Mouse (Mus musculus): ENCODE results near the gene Glt28d2. TPM values are rescaled to one million over a fixed set of nuclear protein-coding genes. Genes with fewer than 3 reads are reported as not detected.

The Glt28d2 gene
- polyA plus RNA-seq, 1 experiment from 2014 or later = 1.3 TPM

- Histone ChIP-seq H3K36me3 (no peaks in the 10 kb centered on the region), H3K4me1 (peaks cover 2% of the 10 kb centered on the region; the same call in 1 of the 2 replicates), H3K27ac (no peak overlapping the region), H3K9me3 (0 out of 2 replicates have a peak, but pooled peaks cover 3% of the 10 kb centered on the region), H3K9ac (no peak overlapping the region), H3K27me3 (no peaks in the 10 kb centered on the region), H3K4me2 (replicated peaks) (no peak overlapping the region), H3K4me3 (no peak overlapping the region)
- no peak for ATAC-seq (ENCODE audit: insufficient number of reproducible peaks, insufficient read depth, low FRiP score, low TSS enrichment)
- 88% methylated on average over 6 of the region's 6 CpGs for WGBS
Observed at GRCm38 (mm10) chr3:85845341-85845740, 42.0 kb downstream of the Glt28d2 start.

- H3K9me3 ChIP-seq = 0 out of 2 replicates have a peak, but pooled peaks cover 3% of the 10 kb centered on the region
- H3K4me2 ChIP-seq (replicated peaks) = no peak overlapping the region
- no peaks in the 10 kb centered on the region for H3K27me3 ChIP-seq
- peaks cover 2% of the 10 kb centered on the region; the same call in 1 of the 2 replicates for H3K4me1 ChIP-seq
- H3K27ac ChIP-seq = peak overlapping the region; percentile 55
- H3K9ac ChIP-seq = no peak overlapping the region
- no peaks in the 10 kb centered on the region for H3K36me3 ChIP-seq
- no peak overlapping the region for H3K4me3 ChIP-seq
- no peak for ATAC-seq (ENCODE audit: insufficient number of reproducible peaks, insufficient read depth, low FRiP score, low TSS enrichment)
Observed at GRCm38 (mm10) chr3:85842881-85843218, 44.5 kb downstream of the Glt28d2 start.

GRCm38 (mm10) chr3:85842177-85842880 lies 45.0 kb downstream of the Glt28d2 start:
- no peak for ATAC-seq (ENCODE audit: insufficient number of reproducible peaks, insufficient read depth, low FRiP score, low TSS enrichment)
- no peak overlapping the region for H3K4me2 ChIP-seq (replicated peaks)
- no peaks in the 10 kb centered on the region for H3K36me3 ChIP-seq
- H3K9ac ChIP-seq = no peak overlapping the region
- H3K27ac ChIP-seq = peak overlapping the region; percentile 55
- no peak overlapping the region for H3K4me3 ChIP-seq
- H3K4me1 ChIP-seq = peaks cover 2% of the 10 kb centered on the region; the same call in 1 of the 2 replicates
- H3K27me3 ChIP-seq = no peaks in the 10 kb centered on the region
- WGBS = 43% methylated on average over 9 of the region's 9 CpGs
- 0 out of 2 replicates have a peak, but pooled peaks cover 3% of the 10 kb centered on the region for H3K9me3 ChIP-seq

GRCm38 (mm10) chr3:85841454-85842176 lies 45.7 kb downstream of the Glt28d2 start:
- peak overlapping the region; percentile 55 for H3K27ac ChIP-seq
- no peak overlapping the region for H3K4me3 ChIP-seq
- H3K4me1 ChIP-seq = peaks cover 2% of the 10 kb centered on the region; the same call in 1 of the 2 replicates
- H3K9me3 ChIP-seq = 0 out of 2 replicates have a peak, but pooled peaks cover 3% of the 10 kb centered on the region
- H3K36me3 ChIP-seq = no peaks in the 10 kb centered on the region
- no peak for ATAC-seq (ENCODE audit: insufficient number of reproducible peaks, insufficient read depth, low FRiP score, low TSS enrichment)
- no peaks in the 10 kb centered on the region for H3K27me3 ChIP-seq
- WGBS = 36% methylated on average over 2 of the region's 2 CpGs
- no peak overlapping the region for H3K4me2 ChIP-seq (replicated peaks)
- H3K9ac ChIP-seq = no peak overlapping the region

- no peaks in the 10 kb centered on the region for H3K4me1 ChIP-seq
- no peak overlapping the region for H3K27ac ChIP-seq
- H3K9me3 ChIP-seq = no peaks in the 10 kb centered on the region
- no peaks in the 10 kb centered on the region for H3K36me3 ChIP-seq
- no peak overlapping the region for H3K4me2 ChIP-seq (replicated peaks)
- H3K4me3 ChIP-seq = no peak overlapping the region
- WGBS = 61% methylated on average over 1 of the region's 1 CpGs
- ATAC-seq (ENCODE audit: insufficient number of reproducible peaks, insufficient read depth, low FRiP score, low TSS enrichment) = no peak
- H3K9ac ChIP-seq = no peak overlapping the region
- no peaks in the 10 kb centered on the region for H3K27me3 ChIP-seq
Observed at GRCm38 (mm10) chr3:85833627-85834026, 53.7 kb downstream of the Glt28d2 start.

- H3K36me3 ChIP-seq = no peaks in the 10 kb centered on the region
- H3K4me3 ChIP-seq = no peak overlapping the region
- no peak for ATAC-seq (ENCODE audit: insufficient number of reproducible peaks, insufficient read depth, low FRiP score, low TSS enrichment)
- H3K9ac ChIP-seq = no peak overlapping the region
- H3K27ac ChIP-seq = no peak overlapping the region
- H3K4me1 ChIP-seq = no peaks in the 10 kb centered on the region
- H3K4me2 ChIP-seq (replicated peaks) = no peak overlapping the region
- no peaks in the 10 kb centered on the region for H3K27me3 ChIP-seq
- 81% methylated on average over 10 of the region's 10 CpGs for WGBS
- H3K9me3 ChIP-seq = no peaks in the 10 kb centered on the region
Observed at GRCm38 (mm10) chr3:85832490-85833155, 54.7 kb downstream of the Glt28d2 start.

GRCm38 (mm10) chr3:85831785-85832184 lies 55.5 kb downstream of the Glt28d2 start:
- 75% methylated on average over 1 of the region's 1 CpGs for WGBS
- Histone ChIP-seq H3K27ac (no peak overlapping the region), H3K4me2 (replicated peaks) (no peak overlapping the region), H3K9ac (no peak overlapping the region), H3K9me3 (no peaks in the 10 kb centered on the region), H3K27me3 (no peaks in the 10 kb centered on the region), H3K4me3 (no peak overlapping the region), H3K4me1 (no peaks in the 10 kb centered on the region; the same call in 1 of the 2 replicates), H3K36me3 (no peaks in the 10 kb centered on the region)
- ATAC-seq (ENCODE audit: insufficient number of reproducible peaks, insufficient read depth, low FRiP score, low TSS enrichment) = no peak

GRCm38 (mm10) chr3:85829047-85829446 lies 58.3 kb downstream of the Glt28d2 start:
- no peak overlapping the region for H3K27ac ChIP-seq
- 61% methylated on average over 4 of the region's 4 CpGs for WGBS
- H3K4me2 ChIP-seq (replicated peaks) = no peak overlapping the region
- H3K4me1 ChIP-seq = no peaks in the 10 kb centered on the region; the same call in 1 of the 2 replicates
- H3K36me3 ChIP-seq = no peaks in the 10 kb centered on the region
- ATAC-seq (ENCODE audit: insufficient number of reproducible peaks, insufficient read depth, low FRiP score, low TSS enrichment) = no peak
- H3K4me3 ChIP-seq = no peak overlapping the region
- no peaks in the 10 kb centered on the region for H3K9me3 ChIP-seq
- H3K9ac ChIP-seq = no peak overlapping the region
- H3K27me3 ChIP-seq = no peaks in the 10 kb centered on the region

- no peaks in the 10 kb centered on the region for H3K36me3 ChIP-seq
- ATAC-seq (ENCODE audit: insufficient number of reproducible peaks, insufficient read depth, low FRiP score, low TSS enrichment) = no peak
- 81% methylated on average over 6 of the region's 6 CpGs for whole genome bisulfite sequencing
- H3K27ac ChIP-seq = no peak overlapping the region
- H3K9me3 ChIP-seq = no peaks in the 10 kb centered on the region
- H3K4me3 ChIP-seq = no peak overlapping the region
- H3K27me3 ChIP-seq = no peaks in the 10 kb centered on the region
- H3K9ac ChIP-seq = no peak overlapping the region
- no peak overlapping the region for H3K4me2 ChIP-seq (replicated peaks)
- no peaks in the 10 kb centered on the region; the same call in 1 of the 2 replicates for H3K4me1 ChIP-seq
Observed at GRCm38 (mm10) chr3:85827815-85828214, 59.5 kb downstream of the Glt28d2 start.

GRCm38 (mm10) chr3:85827283-85827682 lies 60.0 kb downstream of the Glt28d2 start:
- H3K9ac ChIP-seq = no peak overlapping the region
- no peak overlapping the region for H3K27ac ChIP-seq
- H3K36me3 ChIP-seq = no peaks in the 10 kb centered on the region
- 69% methylated on average over 4 of the region's 4 CpGs for WGBS
- H3K9me3 ChIP-seq = no peaks in the 10 kb centered on the region
- no peaks in the 10 kb centered on the region; the same call in 1 of the 2 replicates for H3K4me1 ChIP-seq
- H3K27me3 ChIP-seq = no peaks in the 10 kb centered on the region
- no peak overlapping the region for H3K4me2 ChIP-seq (replicated peaks)
- no peak overlapping the region for H3K4me3 ChIP-seq
- no peak for ATAC-seq (ENCODE audit: insufficient number of reproducible peaks, insufficient read depth, low FRiP score, low TSS enrichment)

GRCm38 (mm10) chr3:85820839-85821548 lies 66.3 kb downstream of the Glt28d2 start:
- no peak overlapping the region for H3K4me2 ChIP-seq (replicated peaks)
- no peak overlapping the region for H3K4me3 ChIP-seq
- H3K4me1 ChIP-seq = no peaks in the 10 kb centered on the region
- 67% methylated on average over 15 of the region's 15 CpGs for WGBS
- H3K9ac ChIP-seq = no peak overlapping the region
- no peaks in the 10 kb centered on the region for H3K27me3 ChIP-seq
- H3K27ac ChIP-seq = no peak overlapping the region
- no peak for ATAC-seq (ENCODE audit: insufficient number of reproducible peaks, insufficient read depth, low FRiP score, low TSS enrichment)
- no peaks in the 10 kb centered on the region for H3K36me3 ChIP-seq
- no peaks in the 10 kb centered on the region for H3K9me3 ChIP-seq
